Mouse (Mus musculus) layer of hippocampus, adult 9-10 months (tissue): Measurements from ENCODE around the gene Tmem168.

ENCODE experiments used
- DNase-seq: peaks from one replicate; pipeline ENCODE4 v3.0.0; 2022; ENCODE audit warnings: low spot score

Tmem168 gene

DNA sequence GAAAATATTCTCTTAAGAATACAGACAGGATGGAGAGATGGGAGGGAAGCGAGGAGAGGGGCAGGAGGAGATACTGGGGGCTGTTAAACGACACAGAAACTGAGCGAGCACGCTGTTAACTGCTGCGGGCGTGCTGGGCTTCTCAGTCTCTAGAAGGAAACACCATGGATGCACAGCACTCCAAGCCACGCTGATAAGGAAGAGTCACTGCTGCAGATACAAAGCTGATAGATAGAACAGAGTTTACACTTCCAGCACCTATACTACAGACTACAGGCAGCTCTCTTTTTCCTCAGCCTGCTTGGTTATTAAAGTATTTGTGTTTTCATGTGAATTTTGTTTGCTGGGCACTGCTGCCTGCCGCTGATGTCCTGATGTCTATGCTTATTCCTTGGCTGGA is 21.7 kb downstream of the Tmem168 start:
- no peak for DNase-seq

DNA sequence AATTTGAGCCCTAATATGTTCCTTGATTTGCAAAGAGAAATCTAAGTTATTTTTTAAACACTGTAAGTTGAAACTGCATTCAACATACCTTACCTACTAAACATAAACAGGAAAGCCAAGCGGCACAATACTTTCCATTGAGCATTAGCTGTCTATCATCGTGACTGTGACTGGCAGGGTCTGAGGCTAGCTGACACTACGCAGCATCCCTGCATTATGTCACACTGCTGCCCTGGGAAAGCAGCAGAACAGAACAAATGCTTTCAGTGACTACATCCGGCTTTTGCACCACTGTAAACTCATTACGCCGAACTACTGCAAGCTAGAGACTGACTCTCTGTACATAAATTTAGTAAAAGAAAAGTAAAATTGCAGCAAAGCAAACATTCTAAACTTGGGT is 23.1 kb downstream of the Tmem168 start:
- DNase-seq = no peak

DNA sequence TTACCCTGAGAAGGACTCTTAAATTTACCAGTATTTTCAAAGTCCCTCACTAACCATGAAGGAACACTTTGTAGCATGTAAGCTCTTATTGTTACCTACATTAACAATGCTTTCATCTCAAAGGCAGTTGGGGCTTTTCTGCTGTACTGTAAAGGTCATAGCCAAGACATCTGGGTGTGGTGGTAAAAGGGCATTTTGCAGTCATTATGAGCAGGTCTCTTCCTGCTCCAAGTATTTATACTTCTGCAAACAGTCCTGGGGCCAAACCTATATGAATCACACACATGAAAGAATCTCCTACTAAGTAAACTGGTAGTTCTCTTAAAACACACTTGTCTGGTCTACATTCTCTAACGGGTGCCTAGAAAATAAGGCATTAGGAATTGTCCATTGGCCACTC is 25.8 kb downstream of the Tmem168 start:
- DNase-seq = no peak

DNA sequence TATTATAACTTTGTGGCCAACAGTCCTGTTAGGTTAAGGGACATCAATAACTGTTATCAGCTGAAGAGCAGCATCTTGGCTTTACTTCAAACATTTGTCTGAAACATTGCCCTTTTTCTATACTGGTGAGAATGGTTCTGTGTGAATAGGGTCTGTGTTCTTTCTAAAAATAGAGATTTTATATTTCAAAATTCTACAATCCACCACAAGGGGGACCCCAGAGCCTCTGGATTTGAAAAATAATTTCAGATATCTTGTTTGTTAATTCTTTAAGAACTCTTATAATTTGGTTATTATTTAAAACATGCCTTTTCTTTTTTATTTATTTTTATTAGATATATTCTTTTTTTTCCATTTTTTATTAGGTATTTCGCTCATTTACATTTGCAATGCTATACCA is 42.2 kb downstream of the Tmem168 start:
- DNase-seq = no peak

DNA sequence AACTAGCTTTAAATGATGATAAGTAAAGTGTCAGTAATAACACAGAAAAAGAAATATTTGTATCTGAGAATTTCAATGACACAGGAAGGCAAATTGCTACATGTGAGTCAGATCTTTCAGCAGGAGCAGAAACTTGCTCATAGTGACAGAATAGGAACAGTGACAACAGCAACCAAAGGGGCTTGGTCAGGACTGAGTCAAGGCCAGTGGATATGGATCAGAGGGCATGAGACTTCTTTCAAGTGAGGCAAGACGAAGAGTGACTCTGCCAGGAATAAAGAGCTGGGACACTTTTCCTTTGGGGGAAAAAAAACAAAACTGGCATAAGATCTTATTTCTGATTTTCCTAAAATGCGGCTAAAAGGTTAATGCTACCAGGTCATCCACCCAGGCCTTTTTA is 52.6 kb downstream of the Tmem168 start:
- no peak for DNase-seq

DNA sequence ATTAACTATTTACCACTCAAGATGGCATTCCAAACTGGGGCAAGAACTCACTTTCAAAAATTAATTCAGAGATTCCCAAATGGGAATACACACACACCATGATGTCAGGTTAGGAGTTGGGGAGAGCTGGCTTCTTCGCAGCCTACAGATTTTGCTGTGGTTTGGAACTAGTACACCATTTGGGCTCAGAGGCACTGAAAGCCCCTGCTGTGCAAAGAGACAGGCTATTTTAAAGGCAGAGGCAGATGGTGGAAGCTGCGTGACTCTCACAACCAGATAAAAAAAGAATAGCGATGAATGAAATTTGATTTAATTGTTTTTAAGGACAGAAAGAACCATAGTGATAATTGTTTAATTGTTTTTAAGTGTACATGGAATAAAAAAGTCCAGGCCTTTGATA is 66.1 kb downstream of the Tmem168 start:
- no peak for DNase-seq

DNA sequence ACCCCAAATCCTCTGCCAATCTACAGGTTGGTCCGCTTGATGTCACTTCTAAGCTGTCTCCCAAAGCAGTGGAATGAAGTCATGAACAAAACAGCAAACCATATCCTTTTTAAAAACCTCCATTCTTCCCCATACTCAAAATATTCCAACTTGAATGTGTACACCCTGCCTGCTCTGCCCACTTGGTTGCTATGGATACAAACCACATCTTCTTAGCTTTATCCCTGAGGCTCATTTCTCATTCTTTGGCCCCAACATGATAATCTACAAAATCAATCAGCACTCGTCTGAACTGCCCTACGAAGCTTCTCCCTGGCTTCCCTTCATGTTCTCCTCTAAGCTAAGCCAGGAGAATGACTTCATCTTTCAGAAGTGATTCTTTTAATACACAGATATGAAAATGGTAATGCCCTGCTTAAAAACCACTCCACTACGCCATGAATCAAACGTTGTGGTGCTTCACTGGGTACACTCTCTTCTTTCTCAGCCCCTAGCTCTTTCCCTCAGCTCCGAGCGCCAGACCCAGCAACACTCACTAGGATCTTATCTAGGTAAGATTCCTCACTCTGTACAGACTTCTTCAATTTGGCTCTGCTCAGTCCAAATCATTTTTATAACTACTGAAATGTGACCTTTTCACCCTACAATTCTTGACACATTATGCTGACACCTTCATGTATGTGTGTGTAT is 70.5 kb downstream of the Tmem168 start:
- DNase-seq = no peak
